Mouse (Mus musculus): ENCODE measurements around the gene Ldlrad3.

DNA sequence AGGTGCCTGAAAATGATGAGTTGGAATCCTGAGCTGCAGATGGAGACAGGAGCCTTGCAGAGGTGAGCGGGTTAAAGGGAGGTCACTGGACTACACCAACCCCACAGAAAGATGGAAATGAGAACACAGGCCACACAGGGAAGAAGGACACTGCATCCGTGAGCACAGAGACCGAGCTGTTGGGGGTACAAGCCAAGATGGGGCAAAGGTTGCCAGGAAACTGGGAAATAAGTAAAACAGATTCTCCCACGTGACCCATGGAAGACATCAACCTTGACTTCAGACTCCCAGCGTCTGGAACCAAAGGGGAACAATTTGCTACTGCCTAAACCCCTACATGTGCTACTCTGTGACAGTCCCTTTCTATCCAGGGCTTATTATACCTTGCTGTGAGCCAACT, 33.3 kb downstream of the Ldlrad3 start:
- TF ChIP-seq CTCF (IDR thresholded peaks at IDR 0.05; ENCODE audit: extremely low read depth, insufficient read length, insufficient replicate concordance, low read depth, low read length): no peak
- no peak for TF ChIP-seq POLR2A (IDR thresholded peaks at IDR 0.05; ENCODE audit: low read depth, low read length)
